14 mouse cellular contexts compared by ENCODE assay signal in the genomic region with DNA sequence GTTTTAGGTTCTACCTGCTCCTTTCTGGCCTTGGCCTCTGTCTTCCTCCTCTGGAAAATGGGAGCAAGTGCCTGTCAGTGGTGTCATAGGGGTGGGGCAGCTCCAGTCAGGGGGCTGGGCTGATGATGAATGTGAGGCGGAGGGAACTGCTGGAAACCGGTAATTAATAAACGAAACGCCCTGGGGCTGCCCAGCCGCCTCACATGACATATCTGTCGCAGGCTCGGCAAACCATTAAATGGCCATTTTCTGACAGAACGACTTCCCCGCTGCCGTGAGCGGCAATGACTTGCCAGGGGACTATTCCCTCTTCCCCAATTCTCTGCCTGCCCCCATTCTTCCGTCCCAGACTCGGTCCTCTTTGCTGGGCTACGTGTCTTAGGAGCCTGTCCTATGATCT.
DNase-seq lines count a peak whose midpoint lies in the region; ATAC-seq and TF ChIP-seq lines count a peak whose summit lies in the region.
"Had no signal": no experiment of that assay in that cellular context is flagged by ENCODE, and none has a peak within 500 bp of the region (broad histone marks: within the 10 kb centered on the region; RNA-seq: fewer than 3 reads in every experiment).

No protein-coding gene starts in this region.

- no peaks in the 10 kb centered on the region for H3K9me3 ChIP-seq in midbrain, embryonic 13.5 days
- H3K9me3 ChIP-seq in midbrain, embryonic 11.5 days (ENCODE audit: control insufficient read depth, low read length) = no peaks in the 10 kb centered on the region
- H3K9me3 ChIP-seq in hindbrain, embryonic 16.5 days (ENCODE audit: control insufficient read depth, low read length) = no peaks in the 10 kb centered on the region
- H3K9me3 ChIP-seq in neural tube, embryonic 14.5 days (ENCODE audit: control insufficient read depth, low read length) = no peaks in the 10 kb centered on the region

- peak; percentile 22; the same call in 1 of the 2 replicates for ATAC-seq in midbrain, embryonic 13.5 days
- no peak for ATAC-seq in midbrain, embryonic 11.5 days (ENCODE audit: low FRiP score)
- ATAC-seq in hindbrain, embryonic 16.5 days = no peak
- no peak for ATAC-seq in neural tube, embryonic 14.5 days (ENCODE audit: low read depth)
- ATAC-seq: intestine, embryonic 16.5 days had no signal

- H3K27me3 ChIP-seq in midbrain, embryonic 13.5 days = peaks cover 26% of the 10 kb centered on the region
- H3K27me3 ChIP-seq in midbrain, embryonic 11.5 days (ENCODE audit: control insufficient read depth, insufficient read depth, low read length) = no peaks in the 10 kb centered on the region
- H3K27me3 ChIP-seq in hindbrain, embryonic 16.5 days (replicated peaks; ENCODE audit: control insufficient read depth, insufficient read depth, low read length) = no peaks in the 10 kb centered on the region; the same call in 1 of the 2 replicates
- no peaks in the 10 kb centered on the region for H3K27me3 ChIP-seq in neural tube, embryonic 14.5 days (ENCODE audit: control insufficient read depth, insufficient read depth, low read length)

- TF ChIP-seq POLR2A in brain, embryonic 14.5 days (IDR thresholded peaks at IDR 0.05; ENCODE audit: borderline replicate concordance, extremely low read depth, insufficient read depth, insufficient read length, poor library complexity, severe bottlenecking) = no peak

- peak overlapping the region; percentile 27; the same call in 1 of the 2 replicates for H3K4me2 ChIP-seq in midbrain, embryonic 13.5 days (replicated peaks)
- no peak overlapping the region for H3K4me2 ChIP-seq in midbrain, embryonic 11.5 days
- H3K4me2 ChIP-seq in hindbrain, embryonic 16.5 days (ENCODE audit: low read length) = peak overlapping the region; percentile 40
- peak overlapping the region; percentile 18; the same call in 1 of the 2 replicates for H3K4me2 ChIP-seq in neural tube, embryonic 14.5 days (ENCODE audit: low read depth, low read length)
- H3K4me2 ChIP-seq: liver, embryonic 11.5 days had no signal

- peaks cover 24% of the 10 kb centered on the region for H3K4me1 ChIP-seq in midbrain, embryonic 13.5 days (replicated peaks)
- H3K4me1 ChIP-seq in midbrain, embryonic 11.5 days (ENCODE audit: control insufficient read depth, insufficient read depth, low read length) = no peaks in the 10 kb centered on the region; the same call in 1 of the 2 replicates
- peaks cover 16% of the 10 kb centered on the region for H3K4me1 ChIP-seq in hindbrain, embryonic 16.5 days (ENCODE audit: control insufficient read depth, insufficient read depth, low read depth, low read length)
- peaks cover 17% of the 10 kb centered on the region for H3K4me1 ChIP-seq in neural tube, embryonic 14.5 days (ENCODE audit: control insufficient read depth, insufficient read depth, low read length)

- intact Hi-C loops in heart, postnatal 14 days (cut with DNase I) = no loop called here

- 38% methylated on average over 14 of the region's 14 CpGs for WGBS in midbrain, embryonic 13.5 days
- 73% methylated on average over 14 of the region's 14 CpGs for WGBS in midbrain, embryonic 11.5 days
- WGBS in hindbrain, embryonic 16.5 days = 30% methylated on average over 14 of the region's 14 CpGs
- 17% methylated on average over 14 of the region's 14 CpGs for WGBS in neural tube, embryonic 14.5 days

- no peak for DNase-seq in midbrain, embryonic 11.5 days (ENCODE audit: low spot score, missing footprints)
- DNase-seq in brain, embryonic 14.5 days (ENCODE audit: low read depth) = peak; percentile 45
- DNase-seq in lung, postnatal 36 days = no peak
- DNase-seq in heart, postnatal 14 days = no peak
- DNase-seq: adrenal gland, postnatal 36 days; cerebellum, adult 9-11 months; heart, adult 18-20 months; spleen, adult 18-20 months; thymus, postnatal 4 days had no signal

- H3K9ac ChIP-seq in midbrain, embryonic 13.5 days (replicated peaks) = no peak overlapping the region
- no peak overlapping the region for H3K9ac ChIP-seq in midbrain, embryonic 11.5 days (ENCODE audit: low read length)
- no peak overlapping the region for H3K9ac ChIP-seq in hindbrain, embryonic 16.5 days (ENCODE audit: low read depth, low read length)
- H3K9ac ChIP-seq in neural tube, embryonic 14.5 days (replicated peaks; ENCODE audit: low read depth, low read length) = no peak overlapping the region

- H3K36me3 ChIP-seq in midbrain, embryonic 13.5 days = no peaks in the 10 kb centered on the region
- no peaks in the 10 kb centered on the region for H3K36me3 ChIP-seq in midbrain, embryonic 11.5 days (ENCODE audit: control insufficient read depth, insufficient read depth, low read length)
- no peaks in the 10 kb centered on the region for H3K36me3 ChIP-seq in hindbrain, embryonic 16.5 days (ENCODE audit: control insufficient read depth, insufficient read depth, low read length)
- H3K36me3 ChIP-seq in neural tube, embryonic 14.5 days (ENCODE audit: control insufficient read depth, insufficient read depth, low read length) = no peaks in the 10 kb centered on the region

- H3K27ac ChIP-seq in midbrain, embryonic 13.5 days = peak overlapping the region; percentile 51
- no peak overlapping the region for H3K27ac ChIP-seq in midbrain, embryonic 11.5 days (ENCODE audit: low read depth, low read length)
- H3K27ac ChIP-seq in hindbrain, embryonic 16.5 days (ENCODE audit: low read depth, low read length) = 0 out of 2 replicates have a peak overlapping the region, but pooled peaks have one; percentile 27
- H3K27ac ChIP-seq in neural tube, embryonic 14.5 days (ENCODE audit: low read depth, low read length) = 0 out of 2 replicates have a peak overlapping the region, but pooled peaks have one; percentile 44

- TF ChIP-seq CTCF in brain, embryonic 14.5 days (IDR thresholded peaks at IDR 0.05; ENCODE audit: borderline replicate concordance, extremely low read depth, insufficient read depth, insufficient read length) = no peak

- no peak overlapping the region for H3K4me3 ChIP-seq in midbrain, embryonic 13.5 days (replicated peaks)
- H3K4me3 ChIP-seq in midbrain, embryonic 11.5 days (ENCODE audit: low read depth, low read length) = no peak overlapping the region
- H3K4me3 ChIP-seq in hindbrain, embryonic 16.5 days (ENCODE audit: low read length) = no peak overlapping the region
- no peak overlapping the region for H3K4me3 ChIP-seq in neural tube, embryonic 14.5 days (ENCODE audit: low read depth, low read length)
